Mouse (Mus musculus) myocyte (in vitro differentiated cells): ENCODE results near the gene Mt2. TPM values are rescaled to one million over a fixed set of nuclear protein-coding genes. Genes with fewer than 3 reads are reported as not detected.

ENCODE experiments used
- H3K27me3 ChIP-seq: one replicate; pipeline ENCODE4 v1.6.1; 2011; ENCODE audit not compliant: control insufficient read depth, insufficient read depth, insufficient read length
- H3K36me3 ChIP-seq: one replicate; pipeline ENCODE4 v1.6.1; 2011; ENCODE audit not compliant: control insufficient read depth, insufficient read depth
- H3K4me2 ChIP-seq: one replicate; pipeline ENCODE4 v1.6.1; 2011; ENCODE audit warnings: low read depth, control low read depth
- H3K4me3 ChIP-seq: one replicate; pipeline ENCODE4 v1.5.1; 2011; ENCODE audit warnings: mild to moderate bottlenecking, control low read depth, moderate library complexity
- H3K79me2 ChIP-seq: one replicate; pipeline ENCODE4 v1.6.1; 2011; ENCODE audit not compliant: control insufficient read depth, insufficient read depth
- H3ac ChIP-seq: one replicate; pipeline ENCODE4 v1.6.1; 2011; ENCODE audit not compliant: control insufficient read depth, insufficient read length
- CEBPB ChIP-seq: IDR thresholded peaks from 2 replicates; pipeline ENCODE4 v1.6.1; 2011; ENCODE audit warnings: mild to moderate bottlenecking, moderate library complexity; ENCODE audit not compliant: poor library complexity, insufficient read depth, severe bottlenecking
- E2F4 ChIP-seq: IDR thresholded peaks from one replicate; pipeline ENCODE4 v1.6.1; 2011; ENCODE audit warnings: mild to moderate bottlenecking, control low read depth, moderate library complexity; ENCODE audit not compliant: insufficient read depth
- MAX ChIP-seq: IDR thresholded peaks from one replicate; pipeline ENCODE4 v1.6.1; 2011; ENCODE audit warnings: low read depth, mild to moderate bottlenecking, control low read depth
- MYOD1 ChIP-seq, 3 experiments: IDR thresholded peaks; one replicate each; pipeline ENCODE4 v1.6.1; 2011; ENCODE audit warnings: control low read depth in 2 of 3, low read depth in 2 of 3, mild to moderate bottlenecking in 2 of 3, moderate library complexity in 1 of 3; ENCODE audit not compliant: insufficient read length in 2 of 3, control insufficient read depth in 1 of 3
- MYOG ChIP-seq, 3 experiments: IDR thresholded peaks; one replicate each; pipeline ENCODE4 v1.6.1; 2011; ENCODE audit warnings: control low read depth in 2 of 3, low read depth in 2 of 3, mild to moderate bottlenecking in 2 of 3; ENCODE audit not compliant: insufficient read length in 2 of 3, control insufficient read depth in 1 of 3, insufficient read depth in 1 of 3
- POLR2A ChIP-seq: IDR thresholded peaks from one replicate; pipeline ENCODE4 v1.6.1; 2011; ENCODE audit warnings: low read depth, mild to moderate bottlenecking, control low read depth, moderate library complexity; ENCODE audit not compliant: insufficient read length
- POLR2AphosphoS2 ChIP-seq: IDR thresholded peaks from one replicate; pipeline ENCODE4 v1.6.1; 2011; ENCODE audit warnings: low read depth, control low read depth; ENCODE audit not compliant: insufficient read length
- REST ChIP-seq: IDR thresholded peaks from one replicate; pipeline ENCODE4 v1.6.1; 2011; ENCODE audit warnings: mild to moderate bottlenecking, control low read depth, moderate library complexity; ENCODE audit not compliant: insufficient read depth, insufficient read length
- SRF ChIP-seq: IDR thresholded peaks from one replicate; pipeline ENCODE4 v1.6.1; 2011; ENCODE audit warnings: low read depth; ENCODE audit not compliant: control insufficient read depth, insufficient read length
- TCF12 ChIP-seq: IDR thresholded peaks from one replicate; pipeline ENCODE4 v1.6.1; 2011; ENCODE audit warnings: mild to moderate bottlenecking, control low read depth; ENCODE audit not compliant: poor library complexity, insufficient read depth, severe bottlenecking
- TCF3 ChIP-seq: IDR thresholded peaks from one replicate; pipeline ENCODE4 v1.6.1; 2011; ENCODE audit warnings: low read depth, control low read depth; ENCODE audit not compliant: insufficient read length
- USF1 ChIP-seq: IDR thresholded peaks from one replicate; pipeline ENCODE4 v1.6.1; 2011; ENCODE audit warnings: low read depth, mild to moderate bottlenecking, control low read depth, moderate library complexity
- polyA plus RNA-seq: library from polyadenylated mRNA; unstranded; fragments of >200 nt; fragmentation: generic; extraction: Trizol; gene quantifications from one replicate; pipeline ENCODE4 v1.2.1, GENCODE M21; 2012; ENCODE audit warnings: missing spikeins

Mt2 gene
- polyA plus RNA-seq, 1 experiment, result 699 TPM

DNA sequence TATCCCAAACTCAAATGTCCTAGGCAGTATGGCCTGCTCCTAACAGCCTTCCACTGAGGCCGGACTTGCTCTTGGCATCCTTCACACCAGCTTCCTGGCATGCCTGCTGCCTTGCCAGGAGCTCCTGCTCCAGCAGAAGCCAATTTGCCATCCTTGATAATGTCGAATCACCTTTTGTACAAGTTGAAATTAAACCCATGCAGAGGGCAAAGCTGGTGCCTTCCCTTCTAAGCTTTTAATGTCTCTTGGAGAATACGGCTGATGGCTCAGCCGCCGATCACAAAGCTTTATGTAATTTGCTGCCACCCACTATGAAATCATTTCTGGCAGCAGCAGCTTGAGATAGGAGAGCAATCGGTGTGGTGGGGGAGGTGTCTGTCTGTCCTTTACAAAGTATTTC is 37.2 kb downstream of the Mt2 start:
- Histone ChIP-seq H3K27me3 (peaks cover 10% of the 10 kb centered on the region), H3ac (no peak overlapping the region), H3K79me2 (no peaks in the 10 kb centered on the region), H3K36me3 (no peaks in the 10 kb centered on the region), H3K4me2 (no peak overlapping the region), H3K4me3 (no peak overlapping the region)
- TF ChIP-seq POLR2AphosphoS2 (no peak), USF1 (no peak), TCF12 (no peak), MAX (no peak), MYOD1 (IDR thresholded peaks at IDR 0.05; ENCODE audit: control insufficient read depth in 1 of 3, insufficient read length in 2 of 3, low read depth in 2 of 3) (no peak), REST (no peak), E2F4 (no peak), MYOG (IDR thresholded peaks at IDR 0.05; ENCODE audit: control insufficient read depth in 1 of 3, insufficient read depth in 1 of 3, insufficient read length in 2 of 3, low read depth in 2 of 3) (no peak), SRF (no peak), CEBPB (no peak), TCF3 (no peak)

GRCm38 (mm10) chr8:94210225-94210624 is 37.8 kb downstream of the Mt2 start:
- TF ChIP-seq REST, result no peak
- no peak for TF ChIP-seq MAX
- TF ChIP-seq USF1, result no peak
- no peak for TF ChIP-seq E2F4
- no peak for TF ChIP-seq CEBPB
- no peak for TF ChIP-seq MYOG (IDR thresholded peaks at IDR 0.05; ENCODE audit: control insufficient read depth in 1 of 3, insufficient read depth in 1 of 3, insufficient read length in 2 of 3, low read depth in 2 of 3)
- no peak for TF ChIP-seq MYOD1 (IDR thresholded peaks at IDR 0.05; ENCODE audit: control insufficient read depth in 1 of 3, insufficient read length in 2 of 3, low read depth in 2 of 3)
- TF ChIP-seq SRF, result no peak
- no peak for TF ChIP-seq POLR2A
- TF ChIP-seq POLR2AphosphoS2, result no peak
- no peak for TF ChIP-seq TCF3
- TF ChIP-seq TCF12, result no peak
- peaks cover 10% of the 10 kb centered on the region for H3K27me3 ChIP-seq
- H3K4me2 ChIP-seq, result peak overlapping the region; percentile 24
- no peaks in the 10 kb centered on the region for H3K36me3 ChIP-seq
- H3K79me2 ChIP-seq, result peaks cover 4% of the 10 kb centered on the region
- H3ac ChIP-seq, result no peak overlapping the region
- H3K4me3 ChIP-seq, result no peak overlapping the region

DNA sequence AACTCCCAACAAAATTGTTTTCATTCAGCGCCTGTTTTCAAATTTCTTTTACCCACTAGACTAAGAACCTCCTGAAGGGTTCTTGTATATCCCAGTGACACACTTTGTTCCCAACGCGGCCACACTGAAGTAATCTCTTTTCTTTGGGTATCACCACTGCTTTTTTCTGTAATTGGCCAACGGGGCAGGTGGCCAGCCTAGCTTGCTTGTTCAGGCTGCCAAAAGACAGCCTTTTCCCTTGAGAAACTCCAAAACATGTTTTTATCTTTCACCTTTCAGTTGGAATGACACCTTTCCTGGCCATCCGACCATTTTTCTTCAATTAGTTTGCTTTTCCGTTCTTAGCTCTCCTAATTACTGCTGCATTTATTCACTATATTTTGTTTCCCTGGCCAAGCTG is 41.4 kb downstream of the Mt2 start:
- H3K4me3 ChIP-seq, result peak overlapping the region; percentile 40
- H3K36me3 ChIP-seq, result no peaks in the 10 kb centered on the region
- peak overlapping the region; percentile 72 for H3K4me2 ChIP-seq
- H3K79me2 ChIP-seq, result peaks cover 34% of the 10 kb centered on the region
- H3K27me3 ChIP-seq, result peaks cover 10% of the 10 kb centered on the region
- H3ac ChIP-seq, result peak overlapping the region; percentile 82
- TF ChIP-seq USF1 (no peak), TCF12 (no peak), POLR2A (no peak)

- H3K79me2 ChIP-seq, result peaks cover 37% of the 10 kb centered on the region
- peak within 1 kb of the TSS; percentile 96 for H3K4me2 ChIP-seq
- peak within 1 kb of the TSS; percentile 40 for H3K4me3 ChIP-seq
- peak within 1 kb of the TSS; percentile 82 for H3ac ChIP-seq
- H3K36me3 ChIP-seq, result no peaks in the 10 kb centered on the region
- TF ChIP-seq TCF12, result no peak
- TF ChIP-seq MAX, result no peak
- TF ChIP-seq E2F4, result peak; percentile 75
- TF ChIP-seq POLR2AphosphoS2, result peak; percentile 62
- no peak for TF ChIP-seq TCF3
- no peak for TF ChIP-seq MYOG (IDR thresholded peaks at IDR 0.05; ENCODE audit: control insufficient read depth in 1 of 3, insufficient read depth in 1 of 3, insufficient read length in 2 of 3, low read depth in 2 of 3)
- no peak for TF ChIP-seq CEBPB
- peak; percentile 55 for TF ChIP-seq POLR2A
- TF ChIP-seq MYOD1 (IDR thresholded peaks at IDR 0.05; ENCODE audit: control insufficient read depth in 1 of 3, insufficient read length in 2 of 3, low read depth in 2 of 3), result no peak
- TF ChIP-seq SRF, result no peak
- TF ChIP-seq REST, result no peak
- TF ChIP-seq USF1, result peak; percentile 74
- peaks cover 4% of the 10 kb centered on the region for H3K27me3 ChIP-seq
Measured at GRCm38 (mm10) chr8:94214252-94215173, 42.0 kb downstream of the Mt2 start, which contains the start of gene Nup93. TSS of gene Nup93 (plus strand) at chr8:94214564.

Other genes starting within 250 kb of the Mt2 start
- 111 TPM for gene Amfr, start 159.8 kb upstream of the Mt2 start, polyA plus RNA-seq
- gene Nudt21, start 135.6 kb upstream of the Mt2 start, polyA plus RNA-seq, result 88.6 TPM
- 15.6 TPM for gene Ogfod1, start 135.5 kb upstream of the Mt2 start, polyA plus RNA-seq
- gene Bbs2, start 73.7 kb upstream of the Mt2 start, polyA plus RNA-seq, result 11.2 TPM
- not detected for gene Mt4, start 35.5 kb upstream of the Mt2 start, polyA plus RNA-seq
- gene Mt3, start 20.1 kb upstream of the Mt2 start, polyA plus RNA-seq, result 0.32 TPM
- 1,165 TPM for gene Mt1, start 6.4 kb downstream of the Mt2 start, polyA plus RNA-seq
- gene Nup93, start 41.9 kb downstream of the Mt2 start, polyA plus RNA-seq, result 38.1 TPM
- 0.04 TPM for gene Slc12a3, start 156.5 kb downstream of the Mt2 start, polyA plus RNA-seq
- gene Herpud1, start 213.8 kb downstream of the Mt2 start, polyA plus RNA-seq, result 292 TPM